Mouse (Mus musculus): ENCODE data around the gene Tyro3.

DNA sequence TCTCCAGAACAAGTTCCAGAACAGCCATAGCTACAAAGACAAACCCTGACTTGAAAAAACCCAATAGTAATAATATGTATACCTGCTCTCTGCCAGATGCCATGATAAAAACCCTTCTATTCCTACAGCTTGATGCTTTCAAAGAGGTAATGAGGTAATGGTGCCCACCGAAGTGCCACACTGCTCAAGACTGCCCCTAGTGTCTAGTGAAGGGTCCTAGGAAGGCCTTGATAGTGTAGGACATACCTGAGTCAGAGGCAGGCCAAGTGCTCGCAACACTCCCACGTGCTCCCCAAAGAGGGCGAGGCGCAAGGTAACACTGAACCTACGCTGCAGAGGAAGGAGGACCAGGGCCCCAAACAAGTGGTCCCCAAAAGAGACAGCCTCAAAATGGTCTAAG is 30.3 kb upstream of the Tyro3 start:
- peak; percentile 56 for TF ChIP-seq CTCF (IDR thresholded peaks at IDR 0.05; ENCODE audit: low read depth)
- no peak for TF ChIP-seq EP300 (IDR thresholded peaks at IDR 0.05; ENCODE audit: low read depth)
